Mouse (Mus musculus): ENCODE data around the gene Arsb. TPM values are rescaled to one million over a fixed set of nuclear protein-coding genes. Genes with fewer than 3 reads are reported as not detected.

Arsb gene
- polyA plus RNA-seq, 1 experiment = 8.9 TPM

DNA sequence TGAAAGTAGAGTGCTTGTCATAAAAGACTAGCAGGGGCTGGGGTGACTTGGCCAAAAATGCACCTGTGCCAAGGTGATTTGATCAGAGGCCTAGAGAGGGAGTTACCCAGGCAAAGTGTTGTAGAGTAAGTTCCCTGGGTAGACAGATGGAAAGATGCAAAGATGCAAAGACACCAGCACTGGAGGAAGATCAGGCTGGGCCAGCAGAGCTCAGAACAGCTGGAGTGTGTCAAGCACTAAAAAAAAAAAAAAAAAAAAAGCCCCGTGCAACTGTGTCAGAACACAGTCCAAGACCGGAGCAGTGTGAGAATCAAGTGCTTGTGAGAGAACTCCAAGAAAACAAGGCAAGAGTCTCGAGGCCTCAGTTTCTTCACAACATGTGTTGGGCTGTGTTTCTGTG is 148.1 kb downstream of the Arsb start:
- no peak for TF ChIP-seq CTCF (IDR thresholded peaks at IDR 0.05; ENCODE audit: control insufficient read depth, insufficient read depth, low read length)
- no peak for TF ChIP-seq POLR2A (IDR thresholded peaks at IDR 0.05; ENCODE audit: borderline replicate concordance, control insufficient read depth, low read depth, low read length)
- no peak overlapping the region for H3K4me3 ChIP-seq (replicated peaks; ENCODE audit: control insufficient read depth, low read depth, low read length)
- 74% methylated on average over 3 of the region's 3 CpGs for WGBS

DNA sequence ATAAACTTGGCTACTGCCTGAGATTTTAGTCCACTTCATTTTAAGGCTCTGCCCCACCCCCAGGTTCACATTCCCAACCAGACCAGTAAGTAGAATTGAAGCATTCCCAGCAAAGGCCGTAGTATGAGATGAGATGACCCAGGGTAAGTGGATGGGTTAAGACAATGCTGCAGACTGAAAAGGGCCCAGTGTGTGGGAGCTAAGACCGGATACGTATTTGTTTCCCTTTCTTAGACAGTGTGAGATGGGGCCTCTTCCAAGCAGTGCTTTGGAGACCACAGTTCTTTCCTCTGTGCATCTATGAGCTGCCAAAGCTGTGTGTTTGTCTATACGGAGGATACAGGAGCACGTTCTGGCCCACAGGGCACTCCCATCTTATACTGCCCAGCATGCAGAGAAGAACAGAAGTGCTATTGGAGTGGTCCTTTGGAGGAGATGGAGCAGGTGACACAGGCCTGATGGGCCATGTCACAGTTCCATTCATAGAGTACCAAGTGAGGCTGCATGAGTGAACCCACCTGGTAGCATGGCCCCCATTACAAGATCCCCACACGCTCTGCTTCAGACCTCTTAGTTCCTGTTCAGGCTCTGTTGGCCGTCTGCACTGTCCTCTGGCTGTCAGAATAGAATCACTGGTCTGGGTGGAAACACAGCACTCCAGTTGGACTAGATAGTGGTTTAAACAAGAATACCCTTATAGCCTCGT is 148.8 kb downstream of the Arsb start:
- no peak overlapping the region for H3K27ac ChIP-seq (ENCODE audit: control insufficient read depth, insufficient read depth, low read depth, low read length, poor library complexity)
- H3K4me1 ChIP-seq (ENCODE audit: control insufficient read depth, insufficient read depth, low read length) = peaks cover 3% of the 10 kb centered on the region
- TF ChIP-seq CTCF (IDR thresholded peaks at IDR 0.05; ENCODE audit: control insufficient read depth, insufficient read depth, low read length) (no peak), POLR2A (IDR thresholded peaks at IDR 0.05; ENCODE audit: borderline replicate concordance, control insufficient read depth, low read depth, low read length) (no peak)
- H3K4me3 ChIP-seq (replicated peaks; ENCODE audit: control insufficient read depth, low read depth, low read length) = no peak overlapping the region
- WGBS = 71% methylated on average over 8 of the region's 8 CpGs

More for the DNA sequence above, 148.1 kb downstream of the Arsb start:
- Histone ChIP-seq H3K4me1 (ENCODE audit: control insufficient read depth, insufficient read depth, low read length) (peaks cover 3% of the 10 kb centered on the region), H3K27ac (ENCODE audit: control insufficient read depth, insufficient read depth, low read depth, low read length, poor library complexity) (no peak overlapping the region)

DNA sequence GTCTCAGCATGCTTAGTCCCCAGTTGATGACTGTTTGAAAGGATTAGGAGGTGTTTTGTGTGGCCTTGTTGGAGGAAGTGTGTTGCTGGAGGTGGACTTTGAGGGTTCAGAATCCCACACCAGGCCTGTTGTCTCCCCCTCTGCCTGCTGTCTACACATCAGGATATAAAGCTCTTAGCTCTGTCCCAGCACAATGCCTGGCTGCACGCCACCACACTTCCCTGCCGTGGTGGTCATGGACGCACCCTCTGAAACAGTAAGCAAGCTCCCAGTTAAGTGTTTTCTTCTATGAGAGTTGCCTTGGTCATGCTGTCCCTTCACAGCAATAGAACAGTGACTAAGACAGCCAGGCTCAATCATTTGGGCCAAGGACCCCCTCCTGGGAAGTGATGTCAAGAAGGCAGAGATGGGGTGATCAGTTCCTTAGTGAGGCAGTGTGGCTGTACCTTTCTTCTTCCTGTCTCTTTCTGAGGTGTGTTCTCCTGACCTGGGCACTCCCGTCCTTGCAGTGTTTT is 149.4 kb downstream of the Arsb start:
- H3K4me1 ChIP-seq (ENCODE audit: control insufficient read depth, insufficient read depth, low read length) = peaks cover 3% of the 10 kb centered on the region
- H3K4me3 ChIP-seq (replicated peaks; ENCODE audit: control insufficient read depth, low read depth, low read length) = no peak overlapping the region
- TF ChIP-seq CTCF (IDR thresholded peaks at IDR 0.05; ENCODE audit: control insufficient read depth, insufficient read depth, low read length) (no peak), POLR2A (IDR thresholded peaks at IDR 0.05; ENCODE audit: borderline replicate concordance, control insufficient read depth, low read depth, low read length) (no peak)
- no peak overlapping the region for H3K27ac ChIP-seq (ENCODE audit: control insufficient read depth, insufficient read depth, low read depth, low read length, poor library complexity)
- 75% methylated on average over 4 of the region's 4 CpGs for WGBS

DNA sequence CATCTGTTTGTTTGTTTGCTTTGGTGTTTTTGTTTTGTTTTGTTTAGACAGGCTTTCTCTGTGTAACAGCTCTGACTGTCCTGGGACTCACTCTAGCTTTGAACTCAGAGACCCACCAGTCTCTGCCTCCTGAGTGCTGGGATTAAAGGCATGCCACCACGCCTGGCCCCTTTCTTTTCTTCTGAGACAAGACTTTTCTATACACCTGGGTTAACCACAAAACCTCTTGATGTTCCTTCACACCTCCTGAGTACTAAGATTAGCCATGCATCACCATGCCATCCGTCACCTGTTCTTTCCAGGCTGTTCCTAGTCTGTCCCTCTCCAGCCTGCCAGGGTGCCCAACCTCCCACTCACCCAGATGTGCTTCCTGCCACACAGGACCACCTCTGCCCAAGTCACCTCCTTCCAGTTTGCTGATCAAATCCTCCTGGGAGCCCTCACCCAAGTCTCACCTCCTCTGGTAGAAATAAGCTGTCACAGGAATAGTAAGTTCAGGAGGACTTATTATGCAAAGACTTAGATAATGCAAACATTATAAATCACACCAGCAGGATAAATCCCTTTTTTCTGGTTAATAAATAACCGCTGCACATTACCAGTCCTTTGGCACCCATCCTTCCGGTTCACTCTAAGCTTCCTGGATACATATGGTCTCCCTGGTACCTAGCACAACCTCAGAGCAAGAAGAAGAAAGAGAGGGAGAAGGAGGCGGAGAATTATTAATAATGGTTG is 150.6 kb downstream of the Arsb start:
- no peak overlapping the region for H3K4me3 ChIP-seq (replicated peaks; ENCODE audit: control insufficient read depth, low read depth, low read length)
- 41% methylated on average over 5 of the region's 5 CpGs for WGBS
- H3K27ac ChIP-seq (ENCODE audit: control insufficient read depth, insufficient read depth, low read depth, low read length, poor library complexity) = no peak overlapping the region
- peaks cover 3% of the 10 kb centered on the region for H3K4me1 ChIP-seq (ENCODE audit: control insufficient read depth, insufficient read depth, low read length)
- peak; percentile 8; the same call in 1 of the 2 replicates for TF ChIP-seq CTCF (IDR thresholded peaks at IDR 0.05; ENCODE audit: control insufficient read depth, insufficient read depth, low read length)
- TF ChIP-seq POLR2A (IDR thresholded peaks at IDR 0.05; ENCODE audit: borderline replicate concordance, control insufficient read depth, low read depth, low read length) = no peak

DNA sequence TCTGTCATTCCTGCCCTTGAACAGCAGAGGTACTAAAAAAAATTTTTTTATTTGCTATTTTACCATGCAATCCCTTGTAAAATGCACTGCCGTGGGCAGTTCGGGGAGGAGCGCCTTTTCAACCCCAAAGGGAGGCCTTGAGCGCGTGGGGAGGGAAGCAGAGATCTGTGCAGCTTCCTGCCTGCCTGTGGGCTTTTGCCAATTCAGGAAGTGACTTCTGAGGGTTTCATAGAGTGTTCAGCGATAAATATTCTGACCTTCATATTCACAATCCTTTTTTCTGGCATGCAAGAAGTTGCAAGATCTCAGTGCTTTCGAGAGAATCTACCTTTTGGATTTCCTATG is 151.1 kb downstream of the Arsb start:
- TF ChIP-seq POLR2A (IDR thresholded peaks at IDR 0.05; ENCODE audit: borderline replicate concordance, control insufficient read depth, low read depth, low read length) = no peak
- TF ChIP-seq CTCF (IDR thresholded peaks at IDR 0.05; ENCODE audit: control insufficient read depth, insufficient read depth, low read length) = no peak
- peaks cover 3% of the 10 kb centered on the region for H3K4me1 ChIP-seq (ENCODE audit: control insufficient read depth, insufficient read depth, low read length)
- H3K4me3 ChIP-seq (replicated peaks; ENCODE audit: control insufficient read depth, low read depth, low read length) = no peak overlapping the region
- WGBS = 2% methylated on average over 7 of the region's 7 CpGs
- H3K27ac ChIP-seq (ENCODE audit: control insufficient read depth, insufficient read depth, low read depth, low read length, poor library complexity) = no peak overlapping the region

DNA sequence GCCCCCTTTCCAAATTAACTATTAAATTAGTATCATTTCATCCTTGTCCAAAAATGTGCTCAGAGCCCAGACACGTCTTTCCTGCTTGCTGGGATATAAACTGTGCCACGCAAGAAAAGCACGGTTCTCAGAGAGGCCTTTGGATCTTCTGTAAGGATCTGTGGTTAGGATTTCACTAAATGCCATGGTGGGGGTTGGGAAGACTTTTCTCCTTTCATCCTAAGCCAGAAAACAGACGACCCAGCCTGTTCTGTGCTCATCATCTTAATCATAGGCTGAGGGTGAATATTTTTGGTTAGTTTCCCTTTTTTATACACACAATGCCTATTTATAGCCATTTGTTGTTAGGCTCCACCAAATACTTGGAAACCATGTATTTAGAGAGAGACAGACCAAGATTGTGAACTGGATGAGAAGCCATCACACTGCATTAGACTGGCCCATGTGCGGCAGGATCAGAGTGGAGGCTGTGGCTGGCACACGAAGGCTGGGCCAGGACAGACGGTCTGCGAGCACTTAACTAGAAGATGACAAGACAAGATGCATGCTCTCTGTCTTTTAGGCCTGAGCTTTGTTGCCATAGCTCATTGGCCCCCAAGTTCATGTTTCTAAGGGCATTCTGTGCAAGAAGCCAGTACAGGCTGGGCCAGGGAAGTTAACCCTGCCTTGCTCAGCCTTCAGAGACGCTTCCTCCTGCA is 153.5 kb downstream of the Arsb start:
- Histone ChIP-seq H3K4me1 (ENCODE audit: control insufficient read depth, insufficient read depth, low read length) (peaks cover 3% of the 10 kb centered on the region), H3K27ac (ENCODE audit: control insufficient read depth, insufficient read depth, low read depth, low read length, poor library complexity) (no peak overlapping the region), H3K4me3 (replicated peaks; ENCODE audit: control insufficient read depth, low read depth, low read length) (no peak overlapping the region)
- TF ChIP-seq POLR2A (IDR thresholded peaks at IDR 0.05; ENCODE audit: borderline replicate concordance, control insufficient read depth, low read depth, low read length) (no peak), CTCF (IDR thresholded peaks at IDR 0.05; ENCODE audit: control insufficient read depth, insufficient read depth, low read length) (no peak)
- 76% methylated on average over 9 of the region's 9 CpGs for WGBS

DNA sequence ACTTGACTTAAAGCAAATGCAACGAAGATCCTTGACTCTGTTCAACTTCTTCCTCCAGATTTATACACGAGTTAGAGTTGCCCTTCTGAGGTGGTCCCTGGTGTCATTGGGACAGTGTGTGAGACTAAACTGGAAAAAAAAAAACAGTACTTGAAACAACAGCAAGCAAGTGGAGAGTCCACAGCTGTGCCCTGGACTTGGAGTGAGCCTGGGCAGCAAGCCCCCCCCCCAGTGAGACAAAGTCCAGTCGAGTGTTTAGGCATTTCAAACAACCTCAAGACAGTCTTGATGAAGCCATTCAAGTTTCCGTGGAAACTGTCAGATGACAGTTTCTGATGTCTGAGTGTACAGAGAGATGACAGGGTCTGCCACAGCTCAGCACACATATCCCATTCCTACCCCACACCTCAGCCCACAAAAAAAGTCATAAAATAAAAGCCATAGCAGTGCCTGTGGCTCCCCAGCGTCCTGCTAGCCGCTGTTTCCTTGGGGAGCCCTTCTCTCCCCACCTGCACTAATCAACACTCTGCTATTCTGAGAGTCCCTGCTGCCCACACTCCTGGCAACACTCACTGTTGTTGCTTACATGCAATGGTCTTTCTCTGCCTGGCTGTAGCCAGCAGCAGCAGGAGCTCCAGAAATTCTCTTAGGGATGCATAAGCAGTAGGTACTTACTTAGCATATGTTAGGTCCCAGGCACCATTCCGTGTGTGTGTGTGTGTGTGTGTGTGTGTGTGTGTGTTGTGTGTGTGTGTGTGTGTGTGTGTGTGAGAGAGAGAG is 159.3 kb downstream of the Arsb start:
- no peak overlapping the region for H3K27ac ChIP-seq (ENCODE audit: control insufficient read depth, insufficient read depth, low read depth, low read length, poor library complexity)
- H3K4me3 ChIP-seq (replicated peaks; ENCODE audit: control insufficient read depth, low read depth, low read length) = no peak overlapping the region
- no peaks in the 10 kb centered on the region; the same call in 1 of the 2 replicates for H3K4me1 ChIP-seq (ENCODE audit: control insufficient read depth, insufficient read depth, low read length)
- WGBS = 73% methylated on average over 7 of the region's 7 CpGs
- TF ChIP-seq POLR2A (IDR thresholded peaks at IDR 0.05; ENCODE audit: borderline replicate concordance, control insufficient read depth, low read depth, low read length) (no peak), CTCF (IDR thresholded peaks at IDR 0.05; ENCODE audit: control insufficient read depth, insufficient read depth, low read length) (no peak)
